Mouse (Mus musculus) layer of hippocampus, postnatal 10 days (tissue): ENCODE measurements at regions not wholly inside any gene's neighbourhood (a gene's known extent, or its start where the extent isn't known, plus 50 kb on each side); places are given as distances from the start of the nearest gene placed in this dataset.

Experiments
- DNase-seq, 2 experiments: peaks; one replicate each; pipeline ENCODE4 v3.0.0; 2021; ENCODE audit warnings: low spot score in 2 of 2

DNA sequence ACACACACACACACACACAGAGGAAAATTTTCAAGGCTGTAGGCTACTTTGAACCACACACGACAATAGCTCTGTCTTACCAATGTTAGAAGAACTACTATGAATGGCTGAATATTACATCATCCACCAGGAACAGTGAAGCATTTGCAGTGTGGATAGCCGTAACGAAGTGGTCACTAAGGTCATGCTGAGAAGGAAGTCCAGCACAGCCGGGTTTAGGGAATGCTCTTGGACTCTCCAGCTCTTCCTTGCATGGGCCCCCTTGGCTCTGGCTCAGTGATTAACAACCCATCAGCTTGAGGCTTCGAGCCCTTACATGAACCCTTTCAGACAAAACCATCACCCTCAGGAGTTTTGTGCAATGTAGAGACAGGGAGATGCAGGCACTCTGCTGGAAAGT lies 245.3 kb downstream of the Adamts20 start:
- DNase-seq, result no peak

GRCm38 (mm10) chr15:94216703-94217102 lies 248.5 kb downstream of the Adamts20 start:
- no peak for DNase-seq

- DNase-seq, result no peak
Measured at GRCm38 (mm10) chr15:94214440-94214839, 250.8 kb downstream of the Adamts20 start.

DNA sequence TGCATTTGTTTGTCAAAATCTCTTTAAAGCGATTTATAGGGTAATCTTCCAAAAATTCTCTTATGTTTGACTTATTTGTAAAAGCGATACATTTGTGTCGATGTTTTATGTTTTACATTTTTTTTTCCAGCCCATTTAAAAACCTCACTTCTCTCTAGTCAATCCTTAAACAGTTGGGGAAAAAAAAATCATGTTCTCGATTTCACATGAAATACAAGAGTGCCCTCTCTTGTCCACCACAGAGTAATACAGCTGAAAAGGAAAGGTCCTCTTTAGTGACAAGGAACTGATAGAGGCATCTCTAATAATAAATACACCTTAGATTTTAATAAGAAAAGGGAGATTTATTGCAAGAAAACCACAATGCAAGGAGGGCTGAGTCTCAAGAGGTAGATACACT lies 251.8 kb downstream of the Adamts20 start:
- DNase-seq, result no peak

- DNase-seq, result no peak
Measured at GRCm38 (mm10) chr15:94208476-94208875, 256.7 kb downstream of the Adamts20 start.

GRCm38 (mm10) chr15:94206454-94206853 lies 258.8 kb downstream of the Adamts20 start:
- no peak for DNase-seq

DNA sequence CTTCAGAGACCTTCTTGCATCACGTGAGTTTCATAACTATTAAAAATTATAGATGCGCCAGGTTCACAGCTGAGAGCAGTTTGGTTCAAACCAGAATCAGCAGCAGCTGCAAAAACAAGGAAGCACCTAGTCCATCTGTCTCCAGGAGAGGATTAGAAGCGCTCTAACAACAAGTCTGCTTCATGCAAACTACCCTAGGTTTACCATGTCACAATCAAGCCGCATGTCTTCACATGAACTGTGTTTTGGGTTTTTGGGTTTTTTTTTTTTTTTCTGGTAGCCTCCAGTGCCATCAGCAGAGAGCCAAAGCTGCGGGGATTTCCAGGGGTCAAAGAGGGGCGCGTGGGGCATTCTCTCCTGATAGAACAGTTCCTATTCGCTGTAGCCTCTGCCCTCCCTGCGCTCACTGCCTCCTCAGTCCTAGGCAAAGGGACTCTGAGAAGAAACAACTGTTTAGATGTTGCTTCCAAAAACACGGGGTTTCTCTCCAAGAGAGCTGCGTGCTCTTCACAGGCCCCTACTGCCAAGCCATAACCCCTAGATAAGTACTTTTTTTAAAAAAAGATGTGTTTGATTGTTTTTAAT lies 259.8 kb downstream of the Adamts20 start:
- no peak for DNase-seq

- no peak for DNase-seq
Measured at GRCm38 (mm10) chr15:94190081-94190488, 275.1 kb downstream of the Adamts20 start.

DNA sequence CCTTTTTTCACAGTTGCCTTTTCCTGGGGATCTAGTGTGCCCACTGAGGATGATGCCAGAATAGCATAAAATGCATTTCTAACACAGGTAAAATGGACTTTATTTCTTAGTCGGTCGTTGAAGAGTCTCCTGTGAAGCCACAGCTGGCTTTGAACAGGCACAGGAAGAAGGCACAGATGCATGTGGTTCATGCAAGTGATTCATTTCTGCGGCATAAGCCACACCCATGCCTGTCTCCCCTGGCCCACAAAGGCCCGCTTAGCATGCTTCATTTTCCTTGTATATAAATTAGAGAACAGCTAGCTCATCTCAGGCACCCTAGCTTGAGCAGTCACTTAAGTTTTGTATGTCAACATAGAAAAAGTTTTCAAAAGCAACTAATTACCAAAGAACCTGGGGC lies 277.6 kb downstream of the Adamts20 start:
- DNase-seq, result no peak

DNA sequence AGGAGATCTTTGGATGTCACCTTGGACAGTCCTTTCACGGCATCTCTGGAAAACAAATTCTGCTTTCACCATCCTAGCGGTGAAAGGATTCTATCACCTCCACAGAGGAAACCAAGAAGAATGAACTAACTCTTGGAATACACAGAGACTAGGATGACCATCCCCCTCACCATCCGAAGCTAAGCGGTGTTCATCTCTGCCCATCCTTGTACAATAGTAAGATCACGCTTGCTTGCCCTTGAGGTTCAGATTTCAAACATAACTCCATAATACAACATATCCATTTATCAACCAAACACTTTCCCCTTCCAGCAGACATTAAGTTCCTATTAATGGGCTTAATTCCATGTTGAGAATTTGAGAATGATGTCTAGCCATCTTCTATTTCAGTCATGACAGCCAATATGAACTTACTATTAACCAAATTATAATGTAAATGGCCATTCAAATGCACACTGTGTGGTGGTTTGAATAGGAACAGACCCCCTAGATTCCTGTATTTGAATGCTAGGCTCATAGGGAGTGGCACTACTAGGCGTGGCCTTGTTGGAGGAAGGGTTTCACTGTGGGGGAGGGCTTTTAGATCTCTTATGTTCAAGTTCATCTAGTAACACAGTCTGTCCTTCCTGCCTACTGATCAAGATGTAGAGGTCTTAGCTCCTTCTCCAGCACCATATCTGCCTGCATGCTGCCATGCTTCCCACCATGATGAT lies 281.4 kb downstream of the Adamts20 start:
- no peak for DNase-seq

- no peak for DNase-seq
Measured at GRCm38 (mm10) chr15:94174083-94174482, 291.1 kb downstream of the Adamts20 start.

DNA sequence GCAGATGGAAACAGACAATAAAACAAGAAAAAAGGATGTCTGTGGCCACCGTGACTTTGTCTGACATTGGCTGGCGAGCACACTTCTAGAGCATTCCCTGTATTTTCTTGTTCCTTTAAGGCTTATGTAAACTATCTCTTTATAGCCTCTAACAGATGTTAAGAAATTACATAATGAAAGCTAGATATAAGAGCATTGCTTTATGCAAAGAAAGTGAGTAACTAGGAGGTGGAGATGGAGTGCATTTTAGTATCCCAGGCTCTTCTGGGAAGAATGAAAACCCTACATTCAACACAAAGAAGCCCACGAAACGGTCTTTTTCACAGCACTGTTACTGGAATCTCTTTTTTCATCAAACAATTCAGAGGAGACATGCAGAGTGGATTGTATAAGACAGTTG lies 304.4 kb downstream of the Adamts20 start:
- DNase-seq, result no peak

DNA sequence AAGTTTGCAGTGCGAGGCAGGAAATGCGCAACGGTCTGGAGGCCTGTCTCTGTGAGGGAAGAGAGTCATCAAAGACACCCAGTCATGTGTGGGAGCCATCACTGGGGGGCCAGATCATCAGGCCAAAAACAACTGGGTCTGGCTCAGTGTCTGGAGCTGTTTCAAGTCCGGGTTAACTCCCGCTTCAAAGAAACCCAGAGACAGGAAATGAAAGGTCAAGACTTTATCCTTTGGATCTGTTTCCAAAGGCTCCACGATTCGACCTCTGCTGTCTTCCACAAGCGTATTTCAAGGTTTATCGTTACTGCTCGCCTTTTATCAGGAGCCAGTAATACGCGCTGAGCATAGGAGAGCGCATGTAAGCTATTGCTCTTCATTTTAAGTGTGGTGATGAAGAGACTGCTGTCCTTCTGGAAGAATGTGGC lies 325.7 kb downstream of the Adamts20 start:
- DNase-seq, result no peak

GRCm38 (mm10) chr15:94137159-94137952 lies 327.9 kb downstream of the Adamts20 start:
- peak; percentile 11 to 17 for DNase-seq

DNA sequence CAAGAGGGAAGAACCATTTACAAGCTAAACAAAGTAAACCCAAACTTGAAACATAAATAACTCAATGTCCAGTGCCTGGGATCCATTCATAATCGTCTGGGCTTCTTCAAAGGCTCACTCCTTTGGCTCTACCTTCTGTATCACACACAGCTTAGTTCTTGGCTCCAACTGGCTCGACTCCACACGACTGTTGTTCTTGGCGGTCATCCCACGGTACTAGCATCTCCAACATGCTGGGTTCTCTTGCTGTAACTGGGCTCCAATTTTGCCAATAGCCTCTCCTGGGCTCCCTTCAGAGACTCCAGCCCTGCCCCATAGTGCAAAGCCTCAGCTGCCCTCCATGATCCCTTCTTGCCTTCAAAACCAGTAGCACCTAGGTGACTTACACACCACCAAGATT lies 352.4 kb downstream of the Adamts20 start:
- peak; percentile 45 to 61 for DNase-seq

DNA sequence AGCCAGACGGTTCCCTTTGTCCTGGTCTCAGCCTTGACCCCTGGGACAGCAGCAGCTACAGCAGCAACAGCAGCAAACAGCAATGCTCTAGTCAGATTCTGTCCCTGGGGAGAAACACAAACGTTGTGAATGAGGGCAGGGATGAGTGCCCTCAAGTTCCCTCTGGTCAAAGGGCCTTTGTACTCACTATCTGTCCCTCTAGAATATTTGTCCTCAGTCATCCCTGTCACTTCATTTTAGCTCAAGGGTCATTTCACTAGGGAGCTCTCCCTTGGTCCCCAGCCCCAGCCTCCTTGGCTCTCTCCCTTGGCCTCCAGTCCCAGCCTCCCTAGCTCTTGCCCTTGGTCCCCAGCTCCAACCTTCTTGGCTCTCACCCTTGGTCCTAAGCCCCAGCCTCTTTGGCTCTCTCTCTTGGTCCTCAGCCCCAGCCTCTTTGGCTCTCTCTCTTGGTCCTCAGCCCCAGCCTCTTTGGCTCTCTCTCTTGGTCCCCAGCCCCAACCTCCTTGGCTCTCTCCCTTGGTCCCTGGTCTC lies 358.0 kb downstream of the Adamts20 start:
- no peak for DNase-seq

- no peak for DNase-seq
Measured at GRCm38 (mm10) chr15:94090644-94091043, 374.6 kb downstream of the Adamts20 start.

DNA sequence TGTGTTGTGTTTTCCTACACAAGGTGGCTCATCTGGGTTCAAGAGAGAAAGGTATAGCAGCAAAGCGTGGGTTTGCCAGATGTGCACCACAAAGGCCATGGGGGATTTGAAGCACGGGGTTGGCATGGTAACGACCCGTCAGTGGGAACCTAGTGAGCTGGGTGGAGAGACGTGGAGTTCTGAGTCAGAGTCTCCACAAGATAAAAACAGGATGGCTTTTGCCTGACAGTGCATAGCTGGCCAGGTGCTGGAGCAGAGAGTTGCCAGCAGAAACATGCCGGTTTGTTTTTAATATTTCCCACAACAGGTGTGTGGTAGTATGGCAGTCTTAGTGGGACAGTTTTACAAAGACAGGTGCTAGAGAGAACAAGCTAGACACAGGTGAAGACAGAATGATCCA lies 375.4 kb downstream of the Adamts20 start:
- DNase-seq, result no peak

DNA sequence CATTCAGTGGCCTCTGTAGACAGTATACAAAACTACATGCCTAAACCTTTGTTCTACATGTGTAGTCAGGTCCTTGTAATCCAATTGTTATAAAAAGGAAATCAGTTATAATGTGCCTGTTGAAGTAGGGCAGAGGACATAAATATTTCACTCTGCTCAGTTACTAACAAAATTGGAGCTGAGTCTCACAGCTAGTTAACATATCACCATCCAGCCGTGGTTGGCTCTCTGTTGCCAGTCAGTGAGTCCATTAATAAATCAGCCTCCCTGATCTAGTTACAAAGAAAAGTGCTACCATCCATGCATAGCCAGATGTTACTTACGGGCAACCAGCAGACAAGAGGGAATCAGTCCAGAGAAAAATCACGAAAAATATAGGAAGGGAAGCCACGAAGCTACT lies 382.8 kb downstream of the Adamts20 start:
- DNase-seq, result no peak

DNA sequence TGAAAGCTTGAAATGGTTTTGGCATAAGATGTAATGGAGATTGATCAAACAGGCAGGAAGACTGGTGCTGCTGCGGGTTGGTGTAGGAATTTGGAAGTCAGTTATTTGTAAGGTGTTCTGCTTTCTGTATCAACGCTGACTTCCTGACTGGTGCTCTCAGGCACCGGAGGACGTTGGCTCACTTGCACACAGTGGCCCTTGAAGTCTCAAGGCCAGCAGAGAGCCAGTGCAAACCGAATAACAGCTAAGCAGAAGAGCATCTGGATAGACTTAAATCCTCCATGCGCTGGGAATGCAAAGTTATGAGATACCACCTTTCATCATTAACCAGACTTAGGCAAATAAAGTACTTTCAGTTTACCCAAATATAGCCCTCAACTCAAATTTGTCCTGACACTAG lies 388.2 kb downstream of the Adamts20 start:
- DNase-seq, result no peak

- DNase-seq, result no peak
Measured at GRCm38 (mm10) chr15:94074161-94074950, 390.9 kb downstream of the Adamts20 start.
